Mouse (Mus musculus): Measurements from ENCODE around the gene Ankdd1a. TPM values are rescaled to one million over a fixed set of nuclear protein-coding genes. Genes with fewer than 3 reads are reported as not detected.

The Ankdd1a gene
- polyA plus RNA-seq, 1 experiment from 2014 or later: 0.12 TPM

GRCm38 (mm10) chr9:65535789-65536469, 15.9 kb upstream of the Ankdd1a start:
- Histone ChIP-seq H3K9ac (no peak overlapping the region), H3K36me3 (ENCODE audit: insufficient read depth) (no peaks in the 10 kb centered on the region), H3K9me3 (ENCODE audit: low read depth, low read length) (no peaks in the 10 kb centered on the region), H3K4me2 (no peak overlapping the region), H3K4me3 (ENCODE audit: low read depth, low read length) (no peak overlapping the region), H3K27ac (ENCODE audit: low read depth) (no peak overlapping the region), H3K4me1 (ENCODE audit: insufficient read depth) (no peaks in the 10 kb centered on the region), H3K27me3 (ENCODE audit: insufficient read depth, low read length) (no peaks in the 10 kb centered on the region)
- no peak for DNase-seq
- WGBS: 77% methylated on average over 10 of the region's 11 CpGs
- no peak for TF ChIP-seq CTCF (IDR thresholded peaks at IDR 0.05; ENCODE audit: low read depth)
- no peak for ATAC-seq (ENCODE audit: insufficient read depth)

GRCm38 (mm10) chr9:65535191-65535722, 15.3 kb upstream of the Ankdd1a start:
- H3K4me2 ChIP-seq: no peak overlapping the region
- H3K4me3 ChIP-seq (ENCODE audit: low read depth, low read length): no peak overlapping the region
- WGBS: 57% methylated on average over 3 of the region's 3 CpGs
- no peak for ATAC-seq (ENCODE audit: insufficient read depth)
- no peaks in the 10 kb centered on the region for H3K4me1 ChIP-seq (ENCODE audit: insufficient read depth)
- H3K27ac ChIP-seq (ENCODE audit: low read depth): no peak overlapping the region
- H3K36me3 ChIP-seq (ENCODE audit: insufficient read depth): no peaks in the 10 kb centered on the region
- no peak for TF ChIP-seq CTCF (IDR thresholded peaks at IDR 0.05; ENCODE audit: low read depth)
- H3K27me3 ChIP-seq (ENCODE audit: insufficient read depth, low read length): no peaks in the 10 kb centered on the region
- no peak overlapping the region for H3K9ac ChIP-seq
- peak; percentile 16 for DNase-seq
- H3K9me3 ChIP-seq (ENCODE audit: low read depth, low read length): no peaks in the 10 kb centered on the region

DNA sequence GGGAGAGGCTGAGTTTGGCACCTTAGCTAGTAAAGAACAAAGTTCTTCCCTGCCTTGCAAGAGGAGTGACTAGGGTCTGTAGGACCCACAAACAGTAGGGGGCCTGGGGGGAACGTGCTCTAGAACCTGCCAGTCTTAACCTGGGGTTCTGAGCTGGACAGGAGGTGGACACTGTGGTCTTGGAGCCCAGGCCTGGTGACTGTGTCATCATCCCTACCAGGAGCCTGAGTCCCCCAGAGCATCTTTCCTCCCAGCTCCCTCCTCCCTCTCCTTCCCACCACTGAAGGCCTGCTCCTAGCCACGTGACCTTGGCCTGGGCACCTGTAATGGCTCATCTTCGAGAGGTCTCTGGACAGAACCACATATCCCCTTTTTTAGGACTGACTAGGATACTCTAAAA, 14.1 kb upstream of the Ankdd1a start:
- Histone ChIP-seq H3K4me1 (ENCODE audit: insufficient read depth) (no peaks in the 10 kb centered on the region), H3K4me3 (ENCODE audit: low read depth, low read length) (no peak overlapping the region), H3K9ac (no peak overlapping the region), H3K27ac (ENCODE audit: low read depth) (no peak overlapping the region), H3K27me3 (ENCODE audit: insufficient read depth, low read length) (no peaks in the 10 kb centered on the region), H3K36me3 (ENCODE audit: insufficient read depth) (no peaks in the 10 kb centered on the region), H3K9me3 (ENCODE audit: low read depth, low read length) (no peaks in the 10 kb centered on the region), H3K4me2 (no peak overlapping the region)
- 76% methylated on average over 3 of the region's 3 CpGs for WGBS
- ATAC-seq (ENCODE audit: insufficient read depth): no peak
- no peak for DNase-seq
- no peak for TF ChIP-seq CTCF (IDR thresholded peaks at IDR 0.05; ENCODE audit: low read depth)

- Histone ChIP-seq H3K9ac (no peak overlapping the region), H3K4me3 (ENCODE audit: low read depth, low read length) (no peak overlapping the region), H3K4me2 (no peak overlapping the region), H3K4me1 (ENCODE audit: insufficient read depth) (no peaks in the 10 kb centered on the region), H3K36me3 (ENCODE audit: insufficient read depth) (no peaks in the 10 kb centered on the region), H3K27me3 (ENCODE audit: insufficient read depth, low read length) (no peaks in the 10 kb centered on the region), H3K27ac (ENCODE audit: low read depth) (no peak overlapping the region), H3K9me3 (ENCODE audit: low read depth, low read length) (no peaks in the 10 kb centered on the region)
- 78% methylated on average over 8 of the region's 8 CpGs for WGBS
- TF ChIP-seq CTCF (IDR thresholded peaks at IDR 0.05; ENCODE audit: low read depth): no peak
- DNase-seq: no peak
- ATAC-seq (ENCODE audit: insufficient read depth): no peak
Observed at GRCm38 (mm10) chr9:65532986-65533385, 13.0 kb upstream of the Ankdd1a start.

DNA sequence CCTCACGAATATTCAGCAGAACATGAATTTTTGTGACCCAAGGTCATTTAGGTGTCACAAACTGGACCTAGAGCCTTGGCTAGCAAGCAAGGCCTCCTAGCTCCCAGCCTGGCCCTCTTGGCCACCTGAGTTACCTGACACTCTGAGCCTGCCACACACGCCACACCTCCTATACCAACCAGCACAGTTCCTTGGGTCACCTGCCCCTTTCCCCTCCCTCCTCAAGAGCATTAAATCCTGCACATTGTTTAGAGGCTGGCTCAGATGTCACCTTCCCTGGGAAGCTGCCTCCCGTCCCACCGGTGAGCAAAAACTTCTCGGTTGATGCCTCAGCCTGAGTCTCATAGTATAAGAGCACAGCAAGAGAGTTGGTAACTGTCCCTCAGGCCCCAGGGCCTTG, 11.3 kb upstream of the Ankdd1a start:
- no peak overlapping the region for H3K27ac ChIP-seq (ENCODE audit: low read depth)
- H3K4me2 ChIP-seq: no peak overlapping the region
- H3K27me3 ChIP-seq (ENCODE audit: insufficient read depth, low read length): no peaks in the 10 kb centered on the region
- no peak for DNase-seq
- no peaks in the 10 kb centered on the region for H3K36me3 ChIP-seq (ENCODE audit: insufficient read depth)
- no peaks in the 10 kb centered on the region for H3K4me1 ChIP-seq (ENCODE audit: insufficient read depth)
- H3K4me3 ChIP-seq (ENCODE audit: low read depth, low read length): no peak overlapping the region
- TF ChIP-seq CTCF (IDR thresholded peaks at IDR 0.05; ENCODE audit: low read depth): no peak
- H3K9ac ChIP-seq: no peak overlapping the region
- no peaks in the 10 kb centered on the region for H3K9me3 ChIP-seq (ENCODE audit: low read depth, low read length)
- no peak for ATAC-seq (ENCODE audit: insufficient read depth)
- WGBS: 79% methylated on average over 5 of the region's 5 CpGs

DNA sequence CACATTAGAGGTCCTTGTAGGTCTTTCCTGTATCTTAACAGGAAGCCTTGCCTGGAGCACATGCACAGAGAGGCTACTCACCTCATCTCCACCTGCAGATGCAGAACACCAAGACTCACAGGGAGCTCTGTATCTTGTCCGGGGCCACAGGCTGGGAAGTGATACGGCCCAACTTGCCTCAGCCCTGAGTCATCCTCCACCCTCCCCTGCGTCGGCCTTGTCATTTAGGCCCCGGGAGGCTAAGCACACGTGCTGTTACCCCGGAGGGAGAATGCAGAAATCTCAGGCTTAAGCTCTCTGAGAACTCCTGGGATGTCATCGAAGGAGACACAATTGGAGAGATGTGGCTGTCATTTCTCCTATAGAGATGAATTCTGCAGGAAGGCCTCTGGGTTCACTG, 9.7 kb upstream of the Ankdd1a start:
- WGBS: 56% methylated on average over 8 of the region's 8 CpGs
- Histone ChIP-seq H3K27me3 (ENCODE audit: insufficient read depth, low read length) (no peaks in the 10 kb centered on the region), H3K4me1 (ENCODE audit: insufficient read depth) (no peaks in the 10 kb centered on the region), H3K9ac (no peak overlapping the region), H3K9me3 (ENCODE audit: low read depth, low read length) (no peaks in the 10 kb centered on the region), H3K27ac (ENCODE audit: low read depth) (no peak overlapping the region), H3K4me3 (ENCODE audit: low read depth, low read length) (no peak overlapping the region), H3K36me3 (ENCODE audit: insufficient read depth) (no peaks in the 10 kb centered on the region), H3K4me2 (no peak overlapping the region)
- no peak for ATAC-seq (ENCODE audit: insufficient read depth)
- DNase-seq: no peak
- TF ChIP-seq CTCF (IDR thresholded peaks at IDR 0.05; ENCODE audit: low read depth): no peak

DNA sequence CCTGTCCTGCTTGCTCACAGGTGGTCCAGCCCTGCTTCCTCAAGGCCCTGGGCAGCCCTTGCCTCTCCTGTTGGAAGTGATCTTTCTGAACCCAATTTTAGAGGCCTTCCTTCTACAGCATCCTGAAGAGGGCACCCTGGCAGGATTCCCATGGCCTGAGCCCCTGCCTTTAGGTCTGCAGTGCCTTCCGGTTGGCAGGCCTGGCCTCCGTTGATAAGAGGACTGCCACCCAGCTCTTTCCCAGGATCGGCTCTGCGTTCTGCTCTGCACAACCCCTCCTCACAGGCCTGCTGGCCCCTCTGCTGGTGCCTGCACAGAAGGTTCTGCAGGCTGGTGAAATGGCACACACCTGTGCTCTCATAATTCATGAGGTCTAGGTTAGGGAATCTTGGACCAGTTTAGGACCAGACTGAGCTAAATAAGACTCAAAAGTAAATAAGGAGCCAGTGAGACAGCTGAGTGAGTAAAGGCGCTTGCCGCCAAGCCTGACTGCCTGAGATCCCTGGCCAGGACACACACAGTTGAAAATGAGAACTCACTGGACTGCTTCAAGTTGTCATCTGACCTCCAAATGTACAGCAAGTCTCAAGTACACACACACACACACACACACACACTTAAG, 8.5 kb upstream of the Ankdd1a start:
- H3K9me3 ChIP-seq (ENCODE audit: low read depth, low read length): no peaks in the 10 kb centered on the region
- WGBS: 53% methylated on average over 6 of the region's 6 CpGs
- H3K4me3 ChIP-seq (ENCODE audit: low read depth, low read length): no peak overlapping the region
- no peaks in the 10 kb centered on the region for H3K4me1 ChIP-seq (ENCODE audit: insufficient read depth)
- no peak overlapping the region for H3K27ac ChIP-seq (ENCODE audit: low read depth)
- no peak overlapping the region for H3K9ac ChIP-seq
- no peaks in the 10 kb centered on the region for H3K36me3 ChIP-seq (ENCODE audit: insufficient read depth)
- no peak for TF ChIP-seq CTCF (IDR thresholded peaks at IDR 0.05; ENCODE audit: low read depth)
- no peak overlapping the region for H3K4me2 ChIP-seq
- DNase-seq (no peak), ATAC-seq (ENCODE audit: insufficient read depth) (no peak)
- H3K27me3 ChIP-seq (ENCODE audit: insufficient read depth, low read length): no peaks in the 10 kb centered on the region

Data from lung, embryonic 14.5 days (tissue).